Mouse (Mus musculus) heart, embryonic 14.5 days (tissue): ENCODE results near the gene Ubox5. TPM values are rescaled to one million over a fixed set of nuclear protein-coding genes. Genes with fewer than 3 reads are reported as not detected.

Experiments
- ATAC-seq: fragments of 200-750 bp; cut with Nextera tagmentation; 2 replicates; pipeline ENCODE4 v1.8.0; 2017; ENCODE audit warnings: low read depth, moderate TSS enrichment; ENCODE audit not compliant: insufficient number of reproducible peaks, insufficient read depth, low FRiP score
- H3K27ac ChIP-seq, 2 experiments: fragments of 200-500 bp in 1 of 2; fragments of 300-500 bp in 1 of 2; sonication (generic) in 1 of 2; replicated peaks in 1 of 2; 2 replicates each; pipeline ENCODE4 v1.5.1; 2012 to 2014; ENCODE audit warnings: low read depth in 2 of 2, low read length in 2 of 2, control low read depth in 1 of 2, mild to moderate bottlenecking in 1 of 2, mixed read lengths in 1 of 2; ENCODE audit not compliant: control insufficient read depth in 1 of 2, insufficient read depth in 1 of 2
- H3K27me3 ChIP-seq: fragments of 300-500 bp; sonication (generic); 2 replicates; pipeline ENCODE4 v1.6.1; 2014; ENCODE audit warnings: mild to moderate bottlenecking, low read length, control low read depth; ENCODE audit not compliant: control insufficient read depth, insufficient read depth
- H3K36me3 ChIP-seq: fragments of 300-500 bp; sonication (generic); 2 replicates; pipeline ENCODE4 v1.6.1; 2014; ENCODE audit warnings: mild to moderate bottlenecking, control low read depth, low read length, mixed read lengths; ENCODE audit not compliant: control insufficient read depth, insufficient read depth
- H3K4me1 ChIP-seq, 2 experiments: fragments of 200-500 bp in 1 of 2; fragments of 300-500 bp in 1 of 2; sonication (generic) in 1 of 2; 2 replicates each; pipeline ENCODE4 v1.6.1; 2012 to 2014; ENCODE audit warnings: low read length in 2 of 2, control low read depth in 1 of 2, mixed read lengths in 1 of 2; ENCODE audit not compliant: control insufficient read depth in 2 of 2, insufficient read depth in 2 of 2
- H3K4me2 ChIP-seq: fragments of 300-500 bp; sonication (generic); 2 replicates; pipeline ENCODE4 v1.6.1; 2014; ENCODE audit warnings: mild to moderate bottlenecking, low read length
- H3K4me3 ChIP-seq, 2 experiments: fragments of 200-500 bp in 1 of 2; fragments of 300-500 bp in 1 of 2; sonication (generic) in 1 of 2; 2 replicates each; pipeline ENCODE4 v1.5.1; 2012 to 2014; ENCODE audit warnings: low read length in 2 of 2, mild to moderate bottlenecking in 2 of 2, control low read depth in 1 of 2, low read depth in 1 of 2, moderate library complexity in 1 of 2; ENCODE audit not compliant: control insufficient read depth in 1 of 2, insufficient read depth in 1 of 2
- H3K9ac ChIP-seq: fragments of 300-500 bp; sonication (generic); 2 replicates; pipeline ENCODE4 v1.6.1; 2014; ENCODE audit warnings: mild to moderate bottlenecking, low read length
- H3K9me3 ChIP-seq: fragments of 300-500 bp; sonication (generic); 2 replicates; pipeline ENCODE4 v1.6.1; 2016; ENCODE audit warnings: low read length, control low read depth; ENCODE audit not compliant: control insufficient read depth
- WGBS: fragments of 180-500 bp; shearing (Covaris S2); extraction: QIAGEN DNeasy Blood & Tissue Kit; methylation state at CpG from one replicate; pipeline ENCODE4 v1.1.7; 2014; 5-methylcytosine and 5-hydroxymethylcytosine counted together
- polyA plus RNA-seq: library from polyadenylated mRNA; unstranded; fragments of >200 nt; fragmentation: Nextera tagmentation; extraction: Ambion mirVana; gene quantifications from 2 replicates; pipeline ENCODE4 v1.2.1, GENCODE M21; 2014

Gene Ubox5
- polyA plus RNA-seq, 1 experiment from 2014 or later = 6.9 TPM

DNA sequence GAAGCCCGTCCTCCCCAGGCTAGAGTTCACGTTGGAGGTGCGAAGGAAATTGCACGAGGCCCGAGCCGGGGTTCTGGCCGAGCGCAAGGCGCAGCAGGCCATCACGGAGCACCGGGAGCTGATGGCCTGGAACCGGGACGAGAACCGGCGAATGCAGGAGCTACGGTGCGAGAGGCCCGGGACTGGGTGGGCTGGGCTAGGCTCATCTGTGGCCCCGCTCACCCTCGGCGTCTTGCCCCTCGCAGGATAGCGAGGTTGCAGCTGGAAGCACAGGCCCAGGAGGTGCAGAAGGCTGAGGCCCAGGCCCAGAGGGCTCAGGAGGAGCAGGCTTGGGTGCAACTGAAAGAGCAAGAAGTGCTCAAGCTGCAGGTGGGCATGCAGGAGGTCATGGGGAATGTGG is 65.8 kb downstream of the Ubox5 start:
- WGBS = 0% methylated on average over 23 of the region's 23 CpGs

DNA sequence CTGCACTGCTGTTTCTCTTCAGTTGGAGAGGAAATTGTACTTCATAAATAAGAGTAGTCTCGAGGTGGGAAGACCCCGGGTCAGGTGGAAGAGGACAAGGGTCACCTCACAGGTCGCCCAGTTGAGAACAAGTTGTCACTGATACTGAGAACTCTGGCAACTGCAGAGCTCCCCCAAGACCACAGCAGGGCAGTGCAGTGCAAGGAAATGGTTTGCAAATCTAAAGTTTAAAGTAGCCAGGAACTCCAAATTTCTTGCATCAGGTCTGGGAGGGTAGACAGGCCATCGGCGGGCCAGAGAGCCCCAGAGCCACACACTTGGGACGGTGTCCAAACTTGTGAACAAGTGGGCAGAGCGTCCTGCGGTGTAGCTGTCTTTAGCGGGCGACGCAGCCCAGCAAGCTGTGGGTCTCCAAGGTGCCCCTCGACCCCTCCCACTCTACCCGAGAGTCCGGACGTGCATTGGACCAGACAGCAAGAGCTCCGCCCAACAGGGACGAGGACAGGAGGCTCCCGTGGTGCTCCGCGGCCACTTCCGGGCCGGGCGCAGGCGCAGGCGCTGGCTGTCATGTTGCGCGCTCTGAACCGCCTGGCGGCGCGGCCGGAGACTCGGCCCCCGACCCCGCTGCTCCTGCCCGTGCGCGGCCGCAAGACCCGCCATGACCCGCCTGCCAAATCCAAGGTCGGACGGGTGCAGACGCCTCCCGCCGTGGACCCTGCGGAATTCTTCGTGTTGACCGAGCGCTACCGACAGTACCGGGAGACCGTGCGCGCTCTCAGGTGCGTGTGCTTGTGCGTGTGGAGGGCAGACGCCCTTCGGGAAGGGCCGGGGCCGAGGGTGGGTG is 66.4 kb downstream of the Ubox5 start, which contains the start of gene Mrps26:
Mrps26 (plus strand) TSS at position 531 of the 844 bp plus-strand sequence.
- peak; percentile 97 for ATAC-seq
- under 1% methylated on average over 61 of the region's 61 CpGs for WGBS
- H3K4me1 ChIP-seq = peaks cover 6 to 14% of the 10 kb centered on the region in 2 experiments
- H3K9me3 ChIP-seq = no peaks in the 10 kb centered on the region
- peak within 1 kb of the TSS; percentile 93 for H3K9ac ChIP-seq
- no peaks in the 10 kb centered on the region for H3K27me3 ChIP-seq
- H3K4me3 ChIP-seq = peak within 1 kb of the TSS; percentile 71 to 79
- H3K27ac ChIP-seq = peak within 1 kb of the TSS; percentile 67 to 77
- H3K4me2 ChIP-seq = peak within 1 kb of the TSS; percentile 90
- peaks cover 22% of the 10 kb centered on the region for H3K36me3 ChIP-seq

More for the DNA sequence above, 65.8 kb downstream of the Ubox5 start:
- H3K4me1 ChIP-seq = peaks cover 6 to 14% of the 10 kb centered on the region in 2 experiments
- peak overlapping the region; percentile 90 for H3K4me2 ChIP-seq
- no peaks in the 10 kb centered on the region for H3K27me3 ChIP-seq
- peaks cover 22% of the 10 kb centered on the region for H3K36me3 ChIP-seq
- no peak; the same call in 1 of the 2 replicates for ATAC-seq
- H3K4me3 ChIP-seq = peak overlapping the region; percentile 71 to 79
- H3K9ac ChIP-seq = peak overlapping the region; percentile 93
- H3K27ac ChIP-seq = peak overlapping the region in 1 of 2 experiments; percentile 77; a peak in 3 of 4 replicates
- no peaks in the 10 kb centered on the region for H3K9me3 ChIP-seq

DNA sequence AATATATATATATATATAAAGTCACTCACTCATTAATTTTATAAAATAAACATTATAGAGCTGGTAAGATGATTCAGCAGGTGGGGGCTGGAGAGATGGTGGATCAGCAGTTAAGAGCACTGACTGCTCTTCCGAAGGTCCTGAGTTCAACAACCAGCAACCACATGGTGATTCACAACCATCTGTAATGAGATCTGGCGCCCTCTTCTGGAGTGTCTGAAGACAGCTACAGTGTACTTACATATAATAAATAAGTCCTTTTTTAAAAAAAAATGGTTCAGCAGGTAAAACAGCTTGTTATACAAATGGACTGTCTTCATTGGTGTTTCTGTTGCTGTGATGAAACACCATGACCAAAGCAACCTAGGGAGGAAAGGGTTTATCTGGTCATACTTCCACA is 71.8 kb downstream of the Ubox5 start:
- no peak overlapping the region for H3K4me3 ChIP-seq
- peaks cover 44% of the 10 kb centered on the region for H3K36me3 ChIP-seq
- H3K4me2 ChIP-seq = no peak overlapping the region
- H3K4me1 ChIP-seq = peaks cover 2 to 5% of the 10 kb centered on the region in 2 experiments; a peak in 3 of 4 replicates
- ATAC-seq = no peak
- no peak overlapping the region for H3K9ac ChIP-seq
- no peaks in the 10 kb centered on the region for H3K27me3 ChIP-seq
- H3K9me3 ChIP-seq = no peaks in the 10 kb centered on the region
- 75% methylated on average over 2 of the region's 2 CpGs for WGBS
- H3K27ac ChIP-seq = no peak overlapping the region

DNA sequence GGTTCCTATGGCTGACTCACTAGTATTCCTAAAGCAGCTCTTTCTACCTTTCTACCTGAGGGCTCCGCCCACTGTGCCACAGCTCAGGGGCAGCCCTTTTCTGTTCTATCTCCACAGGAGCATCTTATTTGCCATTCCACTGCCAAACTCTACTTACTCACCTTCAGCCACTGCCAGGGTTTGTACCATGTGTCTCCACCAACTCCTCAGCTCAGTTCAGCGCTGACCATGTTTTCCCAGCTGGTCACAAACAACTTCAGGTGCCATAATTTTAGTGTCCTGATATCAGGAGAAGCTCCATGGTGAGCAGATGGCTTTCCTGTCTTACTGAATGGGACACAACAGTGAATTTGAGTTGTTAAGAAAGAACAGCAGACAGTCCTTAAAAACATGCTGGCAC is 72.4 kb downstream of the Ubox5 start:
- Histone ChIP-seq H3K4me2 (no peak overlapping the region), H3K4me3 (no peak overlapping the region), H3K9ac (no peak overlapping the region), H3K9me3 (no peaks in the 10 kb centered on the region), H3K27ac (no peak overlapping the region), H3K27me3 (no peaks in the 10 kb centered on the region), H3K4me1 (no peaks in the 10 kb centered on the region; a peak in 2 of 4 replicates), H3K36me3 (peaks cover 50% of the 10 kb centered on the region)
- no peak for ATAC-seq
- 95% methylated on average over 2 of the region's 2 CpGs for WGBS

DNA sequence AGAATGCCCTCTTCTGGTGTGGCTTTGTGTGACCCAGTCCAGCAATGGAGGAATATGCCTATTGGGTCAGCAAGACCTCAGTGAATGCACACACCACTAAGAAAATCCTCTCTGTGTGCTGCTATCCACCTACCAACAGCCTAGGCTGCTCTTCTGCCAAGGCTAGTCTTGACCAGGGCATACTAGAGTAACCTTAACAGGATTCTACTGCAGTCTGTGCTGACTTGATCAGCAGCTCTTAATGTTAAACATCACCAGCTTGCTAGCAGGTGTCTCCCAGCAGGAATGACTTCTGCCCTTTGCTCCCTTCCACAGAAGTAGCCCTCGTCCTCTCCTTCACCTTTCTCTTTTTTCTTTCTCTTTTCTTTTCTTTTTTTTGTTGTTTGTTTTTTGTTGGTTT is 73.5 kb downstream of the Ubox5 start:
- 91% methylated on average over 1 of the region's 1 CpGs for WGBS
- Histone ChIP-seq H3K27ac (no peak overlapping the region), H3K4me2 (no peak overlapping the region), H3K27me3 (no peaks in the 10 kb centered on the region), H3K4me1 (no peaks in the 10 kb centered on the region; a peak in 1 of 4 replicates), H3K9me3 (no peaks in the 10 kb centered on the region), H3K9ac (no peak overlapping the region), H3K4me3 (no peak overlapping the region), H3K36me3 (peaks cover 61% of the 10 kb centered on the region)
- no peak for ATAC-seq

DNA sequence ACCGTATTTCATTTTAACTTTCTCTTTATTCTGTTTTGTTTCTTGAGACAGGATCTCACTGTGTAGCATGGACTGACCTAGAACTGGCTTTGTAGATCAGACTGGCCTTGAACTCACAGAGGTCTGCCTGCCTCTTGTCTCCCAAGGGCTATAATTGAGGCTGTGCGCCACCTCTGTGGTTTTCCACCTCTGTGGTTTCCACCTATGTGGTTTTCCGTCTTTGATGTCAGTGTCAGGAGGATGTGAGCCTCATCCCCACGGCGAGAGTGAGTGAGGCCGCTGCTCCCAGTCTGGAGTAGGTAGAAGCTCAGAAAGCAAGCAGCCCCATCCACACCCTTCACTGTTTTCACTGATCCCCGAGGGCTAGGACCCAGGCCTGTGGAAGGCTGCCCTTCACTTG is 75.0 kb downstream of the Ubox5 start:
- H3K9ac ChIP-seq = no peak overlapping the region
- 90% methylated on average over 7 of the region's 7 CpGs for WGBS
- no peaks in the 10 kb centered on the region for H3K9me3 ChIP-seq
- no peaks in the 10 kb centered on the region for H3K27me3 ChIP-seq
- H3K4me3 ChIP-seq = no peak overlapping the region
- ATAC-seq = no peak
- H3K4me1 ChIP-seq = no peaks in the 10 kb centered on the region; a peak in 1 of 4 replicates
- H3K27ac ChIP-seq = no peak overlapping the region
- H3K4me2 ChIP-seq = no peak overlapping the region
- H3K36me3 ChIP-seq = peaks cover 74% of the 10 kb centered on the region

DNA sequence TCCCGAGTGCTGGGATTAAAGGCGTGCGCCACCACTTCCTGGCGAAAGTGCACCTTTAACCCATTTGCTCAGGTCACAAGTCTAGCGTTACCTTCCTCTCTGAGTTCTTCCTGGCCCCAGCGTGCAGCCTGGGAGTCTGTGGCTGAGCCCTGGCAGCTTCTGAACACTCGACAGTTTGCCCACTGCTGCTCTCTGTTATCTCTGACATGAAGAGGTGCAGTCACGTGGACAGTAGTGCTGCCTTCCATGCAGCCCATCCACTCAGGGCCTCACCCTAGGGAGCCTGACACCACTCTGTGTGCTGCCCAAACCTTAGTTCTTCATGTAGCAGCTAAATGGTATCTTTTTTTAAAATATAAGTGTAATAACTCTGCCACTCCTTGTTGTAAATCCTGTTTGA is 82.9 kb downstream of the Ubox5 start:
- Histone ChIP-seq H3K9me3 (no peaks in the 10 kb centered on the region), H3K9ac (no peak overlapping the region), H3K36me3 (peaks cover 97% of the 10 kb centered on the region), H3K4me2 (no peak overlapping the region), H3K27ac (no peak overlapping the region), H3K4me1 (peaks cover 3% of the 10 kb centered on the region in 2 experiments; a peak in 1 of 4 replicates), H3K4me3 (no peak overlapping the region), H3K27me3 (no peaks in the 10 kb centered on the region)
- 63% methylated on average over 8 of the region's 8 CpGs for WGBS
- no peak for ATAC-seq
